Mouse (Mus musculus): Measurements from ENCODE around the gene Gm6657. TPM values are rescaled to one million over a fixed set of nuclear protein-coding genes. Genes with fewer than 3 reads are reported as not detected.

Gene Gm6657
- polyA plus RNA-seq, 1 experiment from 2014 or later, result not detected

DNA sequence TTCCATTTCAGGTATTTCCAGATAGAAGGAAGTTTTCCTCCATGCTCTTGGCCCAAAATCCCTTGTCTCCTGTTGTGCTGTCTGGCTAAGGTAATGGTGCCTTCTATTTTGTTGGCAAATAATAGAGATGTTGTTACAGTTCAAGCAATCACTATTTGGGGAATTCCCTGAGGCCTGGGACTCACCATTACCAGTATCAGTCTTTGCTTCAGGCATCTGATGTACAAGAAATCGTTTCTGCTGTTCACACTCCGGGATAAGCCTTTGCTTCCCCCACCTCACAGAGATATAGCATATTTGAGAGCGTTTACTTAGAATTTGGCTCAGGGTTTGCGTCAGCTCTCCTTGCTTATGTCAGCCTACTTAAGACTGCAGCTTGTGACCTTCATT, 12.5 kb downstream of the Gm6657 start:
- Histone ChIP-seq H3K9me3 (ENCODE audit: control insufficient read depth, low read length) (no peaks in the 10 kb centered on the region), H3K9ac (no peak overlapping the region), H3K36me3 (replicated peaks; ENCODE audit: control insufficient read depth, insufficient read depth) (no peaks in the 10 kb centered on the region), H3K4me1 (replicated peaks; ENCODE audit: control insufficient read depth, insufficient read depth, low read length) (no peaks in the 10 kb centered on the region), H3K27ac (no peak overlapping the region), H3K27me3 (ENCODE audit: control insufficient read depth, insufficient read depth, low read length) (no peaks in the 10 kb centered on the region), H3K4me2 (replicated peaks) (no peak overlapping the region), H3K4me3 (replicated peaks; ENCODE audit: low read length) (no peak overlapping the region)
- 84% methylated on average over 4 of the region's 4 CpGs for WGBS
- DNase-seq (ENCODE audit: low spot score) (no peak), ATAC-seq (ENCODE audit: low FRiP score) (no peak)

DNA sequence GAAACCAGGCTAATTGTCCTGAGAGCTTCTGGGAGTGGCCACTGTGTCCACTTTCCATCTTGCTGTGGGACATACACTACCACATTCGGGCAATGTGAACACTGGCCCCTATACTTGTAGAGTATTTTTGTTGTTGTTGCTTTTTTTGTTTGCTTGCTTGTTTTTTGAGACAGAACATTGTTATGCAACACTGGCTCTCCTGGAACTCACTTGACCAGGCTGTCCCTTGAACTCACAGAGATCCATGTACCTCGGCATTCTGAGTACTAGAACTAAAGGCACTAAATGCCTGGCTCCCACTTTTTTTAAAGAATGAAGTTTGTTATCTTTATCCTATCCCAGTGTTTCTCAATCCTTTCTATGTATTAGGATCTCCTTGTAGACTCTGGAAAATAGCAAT, 15.8 kb downstream of the Gm6657 start:
- H3K4me1 ChIP-seq (replicated peaks; ENCODE audit: control insufficient read depth, insufficient read depth, low read length), result no peaks in the 10 kb centered on the region
- no peak overlapping the region for H3K9ac ChIP-seq
- WGBS, result 91% methylated on average over 2 of the region's 2 CpGs
- H3K4me3 ChIP-seq (replicated peaks; ENCODE audit: low read length), result no peak overlapping the region
- no peaks in the 10 kb centered on the region for H3K9me3 ChIP-seq (ENCODE audit: control insufficient read depth, low read length)
- no peak overlapping the region for H3K27ac ChIP-seq
- DNase-seq (ENCODE audit: low spot score) (no peak), ATAC-seq (ENCODE audit: low FRiP score) (no peak)
- H3K4me2 ChIP-seq (replicated peaks), result no peak overlapping the region
- no peaks in the 10 kb centered on the region for H3K27me3 ChIP-seq (ENCODE audit: control insufficient read depth, insufficient read depth, low read length)
- no peaks in the 10 kb centered on the region for H3K36me3 ChIP-seq (replicated peaks; ENCODE audit: control insufficient read depth, insufficient read depth)

- 79% methylated on average over 6 of the region's 6 CpGs for WGBS
- H3K36me3 ChIP-seq (replicated peaks; ENCODE audit: control insufficient read depth, insufficient read depth), result no peaks in the 10 kb centered on the region
Observed at GRCm38 (mm10) chr12:78215490-78215889, 21.4 kb downstream of the Gm6657 start.

GRCm38 (mm10) chr12:78219191-78219825, 25.3 kb downstream of the Gm6657 start:
- Histone ChIP-seq H3K4me1 (replicated peaks; ENCODE audit: control insufficient read depth, insufficient read depth, low read length) (no peaks in the 10 kb centered on the region), H3K9me3 (ENCODE audit: control insufficient read depth, low read length) (no peaks in the 10 kb centered on the region), H3K4me3 (replicated peaks; ENCODE audit: low read length) (no peak overlapping the region), H3K4me2 (replicated peaks) (no peak overlapping the region), H3K27ac (no peak overlapping the region), H3K36me3 (replicated peaks; ENCODE audit: control insufficient read depth, insufficient read depth) (no peaks in the 10 kb centered on the region), H3K9ac (no peak overlapping the region), H3K27me3 (ENCODE audit: control insufficient read depth, insufficient read depth, low read length) (no peaks in the 10 kb centered on the region)
- ATAC-seq (ENCODE audit: low FRiP score) (no peak), DNase-seq (ENCODE audit: low spot score) (no peak)
- 91% methylated on average over 4 of the region's 4 CpGs for WGBS

More at GRCm38 (mm10) chr12:78215490-78215889, 21.4 kb downstream of the Gm6657 start:
- H3K4me1 ChIP-seq (replicated peaks; ENCODE audit: control insufficient read depth, insufficient read depth, low read length), result no peaks in the 10 kb centered on the region
- no peak overlapping the region for H3K4me2 ChIP-seq (replicated peaks)
- no peaks in the 10 kb centered on the region for H3K27me3 ChIP-seq (ENCODE audit: control insufficient read depth, insufficient read depth, low read length)
- H3K27ac ChIP-seq, result no peak overlapping the region
- DNase-seq (ENCODE audit: low spot score) (no peak), ATAC-seq (ENCODE audit: low FRiP score) (no peak)
- H3K9ac ChIP-seq, result no peak overlapping the region
- H3K4me3 ChIP-seq (replicated peaks; ENCODE audit: low read length), result no peak overlapping the region
- H3K9me3 ChIP-seq (ENCODE audit: control insufficient read depth, low read length), result no peaks in the 10 kb centered on the region

- no peaks in the 10 kb centered on the region for H3K36me3 ChIP-seq (replicated peaks; ENCODE audit: control insufficient read depth, insufficient read depth)
- peak within 1 kb of the TSS; percentile 96 for H3K27ac ChIP-seq
- H3K9ac ChIP-seq, result peak within 1 kb of the TSS; percentile 92
- H3K4me3 ChIP-seq (replicated peaks; ENCODE audit: low read length), result peak within 1 kb of the TSS; percentile 81
- ATAC-seq (ENCODE audit: low FRiP score) (peak; percentile 97), DNase-seq (ENCODE audit: low spot score) (peak; percentile 90)
- no peaks in the 10 kb centered on the region for H3K9me3 ChIP-seq (ENCODE audit: control insufficient read depth, low read length)
- H3K4me2 ChIP-seq (replicated peaks), result peak within 1 kb of the TSS; percentile 53
- H3K27me3 ChIP-seq (ENCODE audit: control insufficient read depth, insufficient read depth, low read length), result no peaks in the 10 kb centered on the region
- WGBS, result under 1% methylated on average over 68 of the region's 70 CpGs
- H3K4me1 ChIP-seq (replicated peaks; ENCODE audit: control insufficient read depth, insufficient read depth, low read length), result peaks cover 15% of the 10 kb centered on the region; the same call in 1 of the 2 replicates
Observed at GRCm38 (mm10) chr12:78225707-78226518, 31.9 kb downstream of the Gm6657 start, which contains the start of gene Gphn. TSS of gene Gphn (plus strand) at chr12:78226379.

GRCm38 (mm10) chr12:78226519-78226875, 32.5 kb downstream of the Gm6657 start:
- whole genome bisulfite sequencing, result under 1% methylated on average over 44 of the region's 48 CpGs
- no peaks in the 10 kb centered on the region for H3K27me3 ChIP-seq (ENCODE audit: control insufficient read depth, insufficient read depth, low read length)
- H3K27ac ChIP-seq, result peak overlapping the region; percentile 96
- no peaks in the 10 kb centered on the region for H3K9me3 ChIP-seq (ENCODE audit: control insufficient read depth, low read length)
- H3K4me1 ChIP-seq (replicated peaks; ENCODE audit: control insufficient read depth, insufficient read depth, low read length), result peaks cover 15% of the 10 kb centered on the region; the same call in 1 of the 2 replicates
- H3K9ac ChIP-seq, result peak overlapping the region; percentile 92
- H3K4me2 ChIP-seq (replicated peaks), result peak overlapping the region; percentile 53
- ATAC-seq (ENCODE audit: low FRiP score) (peak; percentile 89), DNase-seq (ENCODE audit: low spot score) (peak; percentile 94)
- H3K36me3 ChIP-seq (replicated peaks; ENCODE audit: control insufficient read depth, insufficient read depth), result no peaks in the 10 kb centered on the region
- peak overlapping the region; percentile 81 for H3K4me3 ChIP-seq (replicated peaks; ENCODE audit: low read length)

- no peaks in the 10 kb centered on the region for H3K27me3 ChIP-seq (ENCODE audit: control insufficient read depth, insufficient read depth, low read length)
- peak overlapping the region; percentile 81 for H3K4me3 ChIP-seq (replicated peaks; ENCODE audit: low read length)
- H3K4me2 ChIP-seq (replicated peaks), result peak overlapping the region; percentile 53
- peak; percentile 58 for DNase-seq (ENCODE audit: low spot score)
- H3K27ac ChIP-seq, result peak overlapping the region; percentile 96
- H3K4me1 ChIP-seq (replicated peaks; ENCODE audit: control insufficient read depth, insufficient read depth, low read length), result peaks cover 15% of the 10 kb centered on the region; the same call in 1 of the 2 replicates
- peak overlapping the region; percentile 92 for H3K9ac ChIP-seq
- under 1% methylated on average over 54 of the region's 57 CpGs for WGBS
- no peaks in the 10 kb centered on the region for H3K9me3 ChIP-seq (ENCODE audit: control insufficient read depth, low read length)
- ATAC-seq (ENCODE audit: low FRiP score), result peak; percentile 43; the same call in 1 of the 2 replicates
- H3K36me3 ChIP-seq (replicated peaks; ENCODE audit: control insufficient read depth, insufficient read depth), result no peaks in the 10 kb centered on the region
Observed at GRCm38 (mm10) chr12:78227021-78227932, 33.2 kb downstream of the Gm6657 start.

DNA sequence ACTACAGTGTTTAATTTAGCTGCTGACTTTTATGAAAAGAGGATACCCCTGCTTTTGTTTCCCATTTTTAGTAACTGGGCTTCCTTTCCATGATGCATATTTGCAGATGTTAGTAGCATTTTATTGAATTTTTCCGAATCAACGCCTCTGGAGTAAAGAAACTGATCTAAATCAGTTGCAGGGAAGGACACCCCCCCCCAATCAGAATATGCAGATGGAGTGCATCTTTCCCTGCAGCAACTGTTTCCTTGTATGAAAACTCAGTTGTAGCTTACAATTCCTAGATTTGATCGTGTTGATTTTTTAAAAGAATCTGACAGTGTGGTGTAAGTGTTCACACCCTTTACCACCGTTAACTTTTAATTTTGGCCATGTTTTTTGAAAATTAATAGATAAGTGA, 34.1 kb downstream of the Gm6657 start:
- WGBS, result 40% methylated on average over 4 of the region's 4 CpGs

DNA sequence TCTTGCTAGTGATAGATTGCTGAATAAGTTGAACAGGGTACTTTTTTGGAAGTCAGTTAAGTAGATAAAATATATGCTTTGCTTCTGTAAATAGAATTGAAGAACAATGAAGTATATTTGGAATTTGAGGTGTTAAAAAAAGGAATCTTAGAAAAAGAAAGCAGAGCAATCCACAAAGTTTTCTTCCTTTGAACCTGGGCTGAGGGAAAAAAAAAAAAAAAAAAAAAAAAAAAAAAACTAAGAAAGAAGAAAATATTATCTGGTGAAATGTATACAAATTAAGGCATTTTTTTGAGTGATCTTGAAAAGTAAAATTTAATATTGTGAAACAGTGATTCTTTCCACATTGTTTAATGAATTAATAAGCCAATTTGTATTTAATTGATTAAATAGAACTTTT, 38.5 kb downstream of the Gm6657 start:
- Histone ChIP-seq H3K4me1 (replicated peaks; ENCODE audit: control insufficient read depth, insufficient read depth, low read length) (peaks cover 11% of the 10 kb centered on the region; the same call in 1 of the 2 replicates), H3K9ac (no peak overlapping the region), H3K27me3 (ENCODE audit: control insufficient read depth, insufficient read depth, low read length) (no peaks in the 10 kb centered on the region), H3K4me2 (replicated peaks) (no peak overlapping the region), H3K4me3 (replicated peaks; ENCODE audit: low read length) (no peak overlapping the region), H3K27ac (no peak overlapping the region), H3K36me3 (replicated peaks; ENCODE audit: control insufficient read depth, insufficient read depth) (no peaks in the 10 kb centered on the region), H3K9me3 (ENCODE audit: control insufficient read depth, low read length) (no peaks in the 10 kb centered on the region)
- ATAC-seq (ENCODE audit: low FRiP score) (no peak), DNase-seq (ENCODE audit: low spot score) (no peak)

More for the DNA sequence above, 34.1 kb downstream of the Gm6657 start:
- Histone ChIP-seq H3K36me3 (replicated peaks; ENCODE audit: control insufficient read depth, insufficient read depth) (no peaks in the 10 kb centered on the region), H3K4me3 (replicated peaks; ENCODE audit: low read length) (peak overlapping the region; percentile 81), H3K9ac (peak overlapping the region; percentile 92), H3K4me2 (replicated peaks) (peak overlapping the region; percentile 53), H3K4me1 (replicated peaks; ENCODE audit: control insufficient read depth, insufficient read depth, low read length) (peaks cover 15% of the 10 kb centered on the region; the same call in 1 of the 2 replicates), H3K27ac (no peak overlapping the region), H3K9me3 (ENCODE audit: control insufficient read depth, low read length) (no peaks in the 10 kb centered on the region), H3K27me3 (ENCODE audit: control insufficient read depth, insufficient read depth, low read length) (no peaks in the 10 kb centered on the region)
- no peak for DNase-seq (ENCODE audit: low spot score)
- ATAC-seq (ENCODE audit: low FRiP score), result no peak
